Mouse (Mus musculus) spleen, embryonic (tissue): ENCODE data around the gene Slc35b3.

ENCODE experiments used
- CTCF ChIA-PET: fragments of 350-600 bp; sonication (Branson Sonifier 250); formaldehyde crosslinking; loops from one replicate; lab custom pipeline; 2022; lab: Charles Lee

The Slc35b3 gene

GRCm38 (mm10) chr13:38938433-38938832 is 22.2 kb downstream of the Slc35b3 start:
- CTCF ChIA-PET: no interaction called here

DNA sequence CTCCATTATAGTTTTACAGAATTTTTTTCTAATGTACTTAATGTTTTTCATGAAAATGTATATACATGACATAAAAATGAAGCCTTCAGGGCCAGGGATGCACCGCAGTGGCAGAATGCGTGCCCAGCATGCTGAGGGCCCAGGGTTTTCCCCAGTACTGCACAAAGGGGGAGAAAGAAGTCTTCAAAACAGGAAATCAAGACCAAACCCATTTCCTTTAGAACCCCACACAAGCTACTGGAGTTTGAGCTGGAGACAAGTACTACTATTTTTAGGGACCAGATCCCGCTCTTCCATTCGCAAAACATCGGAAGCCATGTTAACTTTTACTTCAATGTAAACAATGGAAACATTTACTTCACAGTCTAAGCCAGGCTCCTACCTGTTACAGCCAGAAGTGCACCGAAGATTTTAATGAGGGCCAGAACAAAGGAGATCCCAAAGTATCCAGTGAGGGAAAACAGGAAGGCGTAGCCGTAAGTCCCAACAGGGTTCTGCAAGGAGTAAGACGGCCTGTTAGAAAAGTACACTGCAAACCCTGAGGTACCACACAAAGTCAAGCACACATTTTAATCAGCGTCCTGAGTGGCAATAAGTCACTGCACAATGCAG is 23.7 kb downstream of the Slc35b3 start:
- CTCF ChIA-PET: no interaction called here

- CTCF ChIA-PET: no interaction called here
These were observed 24.7 kb downstream of the Slc35b3 start for GRCm38 (mm10) chr13:38935856-38936446.

GRCm38 (mm10) chr13:38929843-38930578 is 30.7 kb downstream of the Slc35b3 start:
- CTCF ChIA-PET: no interaction called here

- CTCF ChIA-PET: no interaction called here
These were observed 38.0 kb downstream of the Slc35b3 start for GRCm38 (mm10) chr13:38922676-38923075.

GRCm38 (mm10) chr13:38921306-38921705 is 39.4 kb downstream of the Slc35b3 start:
- CTCF ChIA-PET: no interaction called here

DNA sequence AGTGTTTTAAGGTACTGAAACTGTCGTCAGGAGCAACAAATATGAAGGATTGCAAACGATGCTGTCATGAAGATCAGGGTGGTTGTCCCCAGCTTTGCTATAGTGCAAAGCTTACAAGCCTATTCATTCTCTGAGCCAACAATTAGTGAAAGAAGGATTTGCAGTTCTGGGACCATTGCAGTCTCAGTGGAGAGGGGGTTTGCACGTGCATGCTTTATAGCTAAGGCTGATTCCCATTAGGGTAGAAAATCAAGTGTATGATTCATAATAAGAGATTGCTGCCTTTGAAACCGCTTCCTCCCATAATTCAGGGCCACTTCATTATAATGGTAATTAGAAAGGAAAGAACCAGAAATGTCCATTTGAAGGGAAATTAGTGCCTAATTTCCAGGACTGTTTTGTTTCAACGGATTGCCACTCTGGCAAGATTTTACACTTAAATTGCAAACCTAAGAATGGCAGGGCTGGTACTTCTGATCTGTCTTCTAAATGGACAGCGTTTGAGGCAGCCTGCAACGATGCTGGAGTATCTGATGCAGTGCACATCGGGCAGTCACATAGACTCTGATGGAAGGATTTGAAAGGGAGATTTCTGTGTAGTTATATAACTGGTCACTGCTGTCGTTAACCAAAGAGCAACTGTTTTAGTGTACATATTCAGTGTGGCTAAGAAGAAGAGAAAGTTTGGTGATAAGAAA is 42.3 kb downstream of the Slc35b3 start:
- CTCF ChIA-PET: no interaction called here

DNA sequence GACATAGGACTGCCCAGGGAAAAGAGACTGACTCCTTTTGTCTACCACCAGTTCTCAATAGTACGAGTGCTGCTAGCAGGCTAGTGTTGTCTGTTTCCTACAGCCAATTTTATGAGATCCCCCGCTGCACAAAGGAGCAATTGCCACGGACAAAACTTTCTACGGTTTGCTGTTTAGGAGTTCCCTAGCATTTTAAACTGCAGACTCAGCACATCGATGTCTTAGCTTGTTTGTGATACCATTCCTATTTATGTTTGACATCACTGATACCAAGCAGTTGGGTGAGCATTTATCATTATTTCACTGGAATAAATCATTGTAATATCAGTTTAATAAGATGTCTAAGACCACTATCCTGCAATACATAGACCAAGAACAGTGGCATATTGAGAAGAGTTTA is 43.1 kb downstream of the Slc35b3 start:
- CTCF ChIA-PET: no interaction called here

GRCm38 (mm10) chr13:38914771-38915170 is 45.9 kb downstream of the Slc35b3 start:
- CTCF ChIA-PET: no interaction called here

- CTCF ChIA-PET: no interaction called here
These were observed 68.3 kb downstream of the Slc35b3 start for GRCm38 (mm10) chr13:38892364-38892763.
